Mouse (Mus musculus): ENCODE data around the gene Casp7. TPM values are rescaled to one million over a fixed set of nuclear protein-coding genes. Genes with fewer than 3 reads are reported as not detected.

Gene Casp7
- polyA plus RNA-seq, 1 experiment from 2014 or later = 17.9 TPM

GRCm38 (mm10) chr19:56389176-56389575 lies 7.8 kb upstream of the Casp7 start:
- no peak for DNase-seq (ENCODE audit: low spot score)
- H3K36me3 ChIP-seq (ENCODE audit: control insufficient read depth, insufficient read depth, low read length) = no peaks in the 10 kb centered on the region
- no peaks in the 10 kb centered on the region for H3K27me3 ChIP-seq (ENCODE audit: control insufficient read depth, insufficient read depth, low read length)
- H3K4me2 ChIP-seq (replicated peaks; ENCODE audit: low read depth) = no peak overlapping the region
- H3K9ac ChIP-seq (ENCODE audit: low read length) = no peak overlapping the region
- 92% methylated on average over 11 of the region's 11 CpGs for WGBS
- ATAC-seq (ENCODE audit: low FRiP score, low TSS enrichment) = no peak
- H3K9me3 ChIP-seq (ENCODE audit: control insufficient read depth, low read length) = no peaks in the 10 kb centered on the region
- no peaks in the 10 kb centered on the region for H3K4me1 ChIP-seq (replicated peaks; ENCODE audit: control insufficient read depth, insufficient read depth)
- no peak for TF ChIP-seq CTCF (IDR thresholded peaks at IDR 0.05; ENCODE audit: low read depth)
- no peak for TF ChIP-seq EP300 (optimal IDR thresholded peaks at IDR 0.05)
- no peak overlapping the region for H3K27ac ChIP-seq (replicated peaks)
- H3K4me3 ChIP-seq (ENCODE audit: low read depth, low read length) = no peak overlapping the region

DNA sequence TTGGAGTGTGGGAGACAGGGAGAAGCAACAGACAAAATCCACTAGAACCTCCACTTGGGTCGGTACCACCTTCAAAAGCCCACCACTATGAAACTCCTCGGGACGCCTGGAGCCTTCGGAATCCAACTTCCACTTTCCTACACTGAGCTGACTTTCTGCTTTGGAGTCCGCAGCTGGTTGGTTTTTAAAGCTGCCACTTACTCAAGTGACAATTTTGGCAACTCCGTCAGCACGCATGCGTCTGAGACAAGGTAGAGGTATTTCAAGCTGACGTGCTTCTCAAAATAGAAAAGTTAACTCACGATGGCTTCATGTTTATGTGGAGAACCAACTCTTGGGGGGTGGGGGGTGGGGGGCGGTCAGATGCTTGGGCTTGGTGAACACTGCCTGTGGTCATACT lies 7.0 kb upstream of the Casp7 start, which contains the start of gene Nrap:
TSS of gene Nrap (minus strand) at position 159 of the 400 bp plus-strand sequence.
- TF ChIP-seq EP300 (optimal IDR thresholded peaks at IDR 0.05) = no peak
- TF ChIP-seq CTCF (IDR thresholded peaks at IDR 0.05; ENCODE audit: low read depth) = no peak
- DNase-seq (ENCODE audit: low spot score) = no peak
- Histone ChIP-seq H3K4me1 (replicated peaks; ENCODE audit: control insufficient read depth, insufficient read depth) (no peaks in the 10 kb centered on the region), H3K4me2 (replicated peaks; ENCODE audit: low read depth) (no peak within 1 kb of the TSS), H3K4me3 (ENCODE audit: low read depth, low read length) (no peak within 1 kb of the TSS), H3K9ac (ENCODE audit: low read length) (no peak within 1 kb of the TSS), H3K9me3 (ENCODE audit: control insufficient read depth, low read length) (no peaks in the 10 kb centered on the region), H3K27ac (replicated peaks) (no peak within 1 kb of the TSS), H3K36me3 (ENCODE audit: control insufficient read depth, insufficient read depth, low read length) (no peaks in the 10 kb centered on the region), H3K27me3 (ENCODE audit: control insufficient read depth, insufficient read depth, low read length) (no peaks in the 10 kb centered on the region)
- WGBS = 85% methylated on average over 11 of the region's 11 CpGs
- ATAC-seq (ENCODE audit: low FRiP score, low TSS enrichment) = no peak

- TF ChIP-seq EP300 (optimal IDR thresholded peaks at IDR 0.05) (no peak), CTCF (IDR thresholded peaks at IDR 0.05; ENCODE audit: low read depth) (no peak)
- H3K9me3 ChIP-seq (ENCODE audit: control insufficient read depth, low read length) = no peaks in the 10 kb centered on the region
- H3K4me1 ChIP-seq (replicated peaks; ENCODE audit: control insufficient read depth, insufficient read depth) = no peaks in the 10 kb centered on the region; the same call in 1 of the 2 replicates
- DNase-seq (ENCODE audit: low spot score) (peak; percentile 80), ATAC-seq (ENCODE audit: low FRiP score, low TSS enrichment) (peak; percentile 88)
- H3K27ac ChIP-seq (replicated peaks) = peak overlapping the region; percentile 30; the same call in 1 of the 2 replicates
- no peak overlapping the region for H3K4me2 ChIP-seq (replicated peaks; ENCODE audit: low read depth)
- no peak overlapping the region for H3K9ac ChIP-seq (ENCODE audit: low read length)
- WGBS = 57% methylated on average over 6 of the region's 6 CpGs
- no peaks in the 10 kb centered on the region for H3K27me3 ChIP-seq (ENCODE audit: control insufficient read depth, insufficient read depth, low read length)
- no peak overlapping the region for H3K4me3 ChIP-seq (ENCODE audit: low read depth, low read length)
- H3K36me3 ChIP-seq (ENCODE audit: control insufficient read depth, insufficient read depth, low read length) = no peaks in the 10 kb centered on the region
Measured at GRCm38 (mm10) chr19:56391307-56392046, 5.5 kb upstream of the Casp7 start.

DNA sequence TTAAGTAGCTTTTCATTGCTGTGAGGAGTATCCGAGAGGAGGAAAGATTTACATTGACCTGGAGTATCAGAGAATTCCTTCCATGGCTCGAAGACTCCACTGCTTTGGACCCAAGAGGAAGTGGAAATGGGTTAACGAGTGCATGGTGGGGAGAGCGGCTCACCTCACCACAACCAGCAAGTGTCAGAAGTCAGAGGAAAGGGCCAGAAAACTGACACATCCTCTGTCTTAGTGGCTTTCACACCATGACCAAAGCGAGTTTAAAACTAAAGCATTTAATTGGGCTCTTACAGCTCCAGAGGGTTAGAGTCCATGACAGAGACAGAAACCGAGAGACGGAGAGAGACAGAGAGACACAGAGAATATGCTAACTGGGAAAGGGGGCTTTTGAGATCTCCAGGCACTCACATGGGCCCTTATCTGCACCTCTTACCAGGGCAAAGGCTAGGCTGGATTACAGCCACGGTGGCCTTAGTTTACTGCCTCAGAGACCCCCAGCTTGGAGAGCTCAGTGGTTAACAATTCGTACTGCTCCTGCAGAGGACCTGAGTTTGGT lies 3.5 kb upstream of the Casp7 start:
- Histone ChIP-seq H3K27ac (replicated peaks) (no peak overlapping the region), H3K36me3 (ENCODE audit: control insufficient read depth, insufficient read depth, low read length) (no peaks in the 10 kb centered on the region), H3K9ac (ENCODE audit: low read length) (no peak overlapping the region), H3K4me1 (replicated peaks; ENCODE audit: control insufficient read depth, insufficient read depth) (peaks cover 8% of the 10 kb centered on the region; the same call in 1 of the 2 replicates), H3K4me2 (replicated peaks; ENCODE audit: low read depth) (no peak overlapping the region), H3K27me3 (ENCODE audit: control insufficient read depth, insufficient read depth, low read length) (no peaks in the 10 kb centered on the region), H3K4me3 (ENCODE audit: low read depth, low read length) (no peak overlapping the region), H3K9me3 (ENCODE audit: control insufficient read depth, low read length) (no peaks in the 10 kb centered on the region)
- 80% methylated on average over 9 of the region's 9 CpGs for WGBS
- ATAC-seq (ENCODE audit: low FRiP score, low TSS enrichment) = no peak
- no peak for DNase-seq (ENCODE audit: low spot score)
- TF ChIP-seq EP300 (optimal IDR thresholded peaks at IDR 0.05) (no peak), CTCF (IDR thresholded peaks at IDR 0.05; ENCODE audit: low read depth) (no peak)

DNA sequence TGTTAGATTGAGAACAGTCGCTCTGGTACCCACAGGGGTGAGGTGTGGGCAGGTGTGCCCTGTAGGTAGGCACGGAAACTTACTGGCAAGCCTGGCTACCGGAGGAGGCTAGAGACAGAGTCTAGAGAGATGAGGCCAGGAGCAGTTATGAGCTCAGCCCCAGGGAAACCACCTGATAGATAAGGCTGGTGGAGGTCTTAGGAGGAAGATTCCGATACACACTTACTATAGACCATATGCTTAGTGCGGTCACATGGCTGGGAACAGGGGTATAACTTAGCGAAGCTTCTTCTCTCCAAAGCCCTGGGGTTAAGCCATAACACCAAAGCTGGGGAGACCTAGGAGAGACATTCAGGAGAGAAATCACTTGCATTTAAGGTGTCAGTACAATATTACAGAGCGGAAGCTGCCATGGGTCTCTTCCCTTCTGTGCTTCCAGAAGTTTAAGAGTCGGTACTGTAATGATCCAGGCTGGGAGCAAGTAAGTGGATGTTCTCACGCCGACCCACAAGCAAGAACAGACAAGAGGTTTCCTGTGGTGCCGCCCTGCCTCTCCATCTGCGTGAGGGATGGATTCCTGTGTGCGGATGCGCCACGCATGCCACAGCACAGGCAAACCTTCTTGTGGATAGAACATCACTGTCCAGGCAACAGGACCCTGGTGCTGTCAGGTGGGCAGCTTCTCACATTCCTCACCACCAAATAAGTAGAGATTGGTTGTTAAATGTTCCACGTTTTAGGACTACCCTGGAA lies 1.6 kb upstream of the Casp7 start:
- WGBS = 88% methylated on average over 16 of the region's 16 CpGs
- DNase-seq (ENCODE audit: low spot score) (no peak), ATAC-seq (ENCODE audit: low FRiP score, low TSS enrichment) (no peak)
- TF ChIP-seq EP300 (optimal IDR thresholded peaks at IDR 0.05) = no peak
- TF ChIP-seq CTCF (IDR thresholded peaks at IDR 0.05; ENCODE audit: low read depth) = no peak
- H3K4me1 ChIP-seq (replicated peaks; ENCODE audit: control insufficient read depth, insufficient read depth) = peaks cover 8% of the 10 kb centered on the region; the same call in 1 of the 2 replicates
- no peaks in the 10 kb centered on the region for H3K9me3 ChIP-seq (ENCODE audit: control insufficient read depth, low read length)
- no peaks in the 10 kb centered on the region for H3K36me3 ChIP-seq (ENCODE audit: control insufficient read depth, insufficient read depth, low read length)
- no peak overlapping the region for H3K27ac ChIP-seq (replicated peaks)
- H3K9ac ChIP-seq (ENCODE audit: low read length) = no peak overlapping the region
- no peak overlapping the region for H3K4me2 ChIP-seq (replicated peaks; ENCODE audit: low read depth)
- no peaks in the 10 kb centered on the region for H3K27me3 ChIP-seq (ENCODE audit: control insufficient read depth, insufficient read depth, low read length)
- no peak overlapping the region for H3K4me3 ChIP-seq (ENCODE audit: low read depth, low read length)
